Mouse (Mus musculus) liver, embryonic 12.5 days (tissue): Measurements from ENCODE around the gene Ap5z1. TPM values are rescaled to one million over a fixed set of nuclear protein-coding genes. Genes with fewer than 3 reads are reported as not detected.
A peak's percentile ranks its signal among the peaks of the same experiment; 100 is the strongest.

ENCODE experiments used
- ATAC-seq: fragments of 200-750 bp; cut with Nextera tagmentation; 2 replicates; pipeline ENCODE4 v1.8.0; 2017; ENCODE audit warnings: moderate number of reproducible peaks, mild to moderate bottlenecking, moderate library complexity
- H3K27ac ChIP-seq: fragments of 300-500 bp; sonication (generic); 2 replicates; pipeline ENCODE4 v1.5.1; 2016; ENCODE audit warnings: mild to moderate bottlenecking
- H3K27me3 ChIP-seq: fragments of 300-500 bp; sonication (generic); replicated peaks from 2 replicates; pipeline ENCODE4 v1.6.1; 2016; ENCODE audit warnings: mild to moderate bottlenecking, moderate library complexity
- H3K36me3 ChIP-seq: fragments of 300-500 bp; sonication (generic); 2 replicates; pipeline ENCODE4 v1.6.1; 2016; ENCODE audit warnings: mild to moderate bottlenecking, moderate library complexity
- H3K4me1 ChIP-seq: fragments of 300-500 bp; sonication (generic); 2 replicates; pipeline ENCODE4 v1.6.1; 2016
- H3K4me2 ChIP-seq: fragments of 300-500 bp; sonication (generic); 2 replicates; pipeline ENCODE4 v1.6.1; 2016; ENCODE audit warnings: mild to moderate bottlenecking, moderate library complexity
- H3K4me3 ChIP-seq: fragments of 300-500 bp; sonication (generic); 2 replicates; pipeline ENCODE4 v1.5.1; 2016; ENCODE audit warnings: mild to moderate bottlenecking, moderate library complexity
- H3K9ac ChIP-seq: fragments of 300-500 bp; sonication (generic); 2 replicates; pipeline ENCODE4 v1.6.1; 2016; ENCODE audit warnings: mild to moderate bottlenecking, moderate library complexity
- H3K9me3 ChIP-seq: fragments of 300-500 bp; sonication (generic); replicated peaks from 2 replicates; pipeline ENCODE4 v1.6.1; 2016; ENCODE audit warnings: mild to moderate bottlenecking, moderate library complexity
- WGBS: fragments of 180-500 bp; shearing (Covaris S2); methylation state at CpG from one replicate; pipeline ENCODE4 v1.1.7; 2016; ENCODE audit not compliant: insufficient replicate concordance; 5-methylcytosine and 5-hydroxymethylcytosine counted together
- polyA plus RNA-seq: library from polyadenylated mRNA; unstranded; fragments of >200 nt; fragmentation: Nextera tagmentation; extraction: Ambion mirVana; gene quantifications from 2 replicates; pipeline ENCODE4 v1.2.1, GENCODE M21; 2016

Gene Ap5z1
- polyA plus RNA-seq, 1 experiment from 2014 or later, result 7.4 TPM

GRCm38 (mm10) chr5:142441332-142442044 lies 22.3 kb upstream of the Ap5z1 start:
- Histone ChIP-seq H3K27ac (peak overlapping the region; percentile 93), H3K4me3 (peak overlapping the region; percentile 60), H3K9me3 (no peaks in the 10 kb centered on the region), H3K9ac (peak overlapping the region; percentile 74), H3K36me3 (peaks cover 13% of the 10 kb centered on the region), H3K27me3 (no peaks in the 10 kb centered on the region), H3K4me2 (peak overlapping the region; percentile 87), H3K4me1 (peaks cover 77% of the 10 kb centered on the region)
- 44% methylated on average over 22 of the region's 22 CpGs for WGBS
- ATAC-seq, result no peak

DNA sequence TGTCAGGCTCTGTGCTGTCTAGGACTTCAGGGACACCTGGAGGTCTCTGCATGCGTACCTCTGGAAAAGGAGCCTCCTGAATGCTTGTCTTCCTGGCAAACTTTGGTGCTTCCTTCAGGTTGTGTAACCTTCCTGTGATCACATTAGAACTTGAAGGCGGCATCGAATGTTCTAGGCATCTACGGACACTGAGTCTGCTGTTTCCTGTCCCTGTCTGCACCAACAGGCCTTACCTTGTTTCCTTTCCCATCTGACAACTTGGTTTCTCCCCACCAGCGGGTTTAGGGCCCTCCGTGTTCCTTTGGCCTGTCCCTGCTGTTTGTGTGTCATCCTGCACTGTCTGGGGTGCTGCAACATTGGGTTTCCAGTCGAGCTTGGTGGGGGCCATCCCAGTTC lies 21.7 kb upstream of the Ap5z1 start:
- no peak for ATAC-seq

GRCm38 (mm10) chr5:142443514-142443913 lies 20.2 kb upstream of the Ap5z1 start:
- Histone ChIP-seq H3K27ac (peak overlapping the region; percentile 10; the same call in 1 of the 2 replicates), H3K36me3 (0 out of 2 replicates have a peak, but pooled peaks cover under 1% of the 10 kb centered on the region), H3K4me1 (peaks cover 87% of the 10 kb centered on the region), H3K9me3 (no peaks in the 10 kb centered on the region), H3K9ac (no peak overlapping the region), H3K4me3 (no peak overlapping the region), H3K27me3 (no peaks in the 10 kb centered on the region), H3K4me2 (no peak overlapping the region)
- no peak for ATAC-seq
- WGBS, result 68% methylated on average over 15 of the region's 15 CpGs

More for the DNA sequence above, 21.7 kb upstream of the Ap5z1 start:
- 81% methylated on average over 7 of the region's 7 CpGs for WGBS
- H3K9ac ChIP-seq, result no peak overlapping the region
- H3K36me3 ChIP-seq, result peaks cover 10% of the 10 kb centered on the region
- 0 out of 2 replicates have a peak overlapping the region, but pooled peaks have one; percentile 60 for H3K4me3 ChIP-seq
- peak overlapping the region; percentile 87 for H3K4me2 ChIP-seq
- H3K4me1 ChIP-seq, result peaks cover 77% of the 10 kb centered on the region
- H3K27ac ChIP-seq, result peak overlapping the region; percentile 93
- no peaks in the 10 kb centered on the region for H3K27me3 ChIP-seq
- H3K9me3 ChIP-seq, result no peaks in the 10 kb centered on the region

GRCm38 (mm10) chr5:142443994-142444393 lies 19.8 kb upstream of the Ap5z1 start:
- H3K4me2 ChIP-seq, result peak overlapping the region; percentile 52; the same call in 1 of the 2 replicates
- no peak for ATAC-seq
- H3K36me3 ChIP-seq, result peaks cover 5% of the 10 kb centered on the region
- H3K9me3 ChIP-seq, result no peaks in the 10 kb centered on the region
- no peaks in the 10 kb centered on the region for H3K27me3 ChIP-seq
- H3K9ac ChIP-seq, result peak overlapping the region; percentile 57; the same call in 1 of the 2 replicates
- H3K27ac ChIP-seq, result peak overlapping the region; percentile 82; the same call in 1 of the 2 replicates
- H3K4me3 ChIP-seq, result no peak overlapping the region
- 76% methylated on average over 14 of the region's 14 CpGs for WGBS
- H3K4me1 ChIP-seq, result peaks cover 84% of the 10 kb centered on the region

DNA sequence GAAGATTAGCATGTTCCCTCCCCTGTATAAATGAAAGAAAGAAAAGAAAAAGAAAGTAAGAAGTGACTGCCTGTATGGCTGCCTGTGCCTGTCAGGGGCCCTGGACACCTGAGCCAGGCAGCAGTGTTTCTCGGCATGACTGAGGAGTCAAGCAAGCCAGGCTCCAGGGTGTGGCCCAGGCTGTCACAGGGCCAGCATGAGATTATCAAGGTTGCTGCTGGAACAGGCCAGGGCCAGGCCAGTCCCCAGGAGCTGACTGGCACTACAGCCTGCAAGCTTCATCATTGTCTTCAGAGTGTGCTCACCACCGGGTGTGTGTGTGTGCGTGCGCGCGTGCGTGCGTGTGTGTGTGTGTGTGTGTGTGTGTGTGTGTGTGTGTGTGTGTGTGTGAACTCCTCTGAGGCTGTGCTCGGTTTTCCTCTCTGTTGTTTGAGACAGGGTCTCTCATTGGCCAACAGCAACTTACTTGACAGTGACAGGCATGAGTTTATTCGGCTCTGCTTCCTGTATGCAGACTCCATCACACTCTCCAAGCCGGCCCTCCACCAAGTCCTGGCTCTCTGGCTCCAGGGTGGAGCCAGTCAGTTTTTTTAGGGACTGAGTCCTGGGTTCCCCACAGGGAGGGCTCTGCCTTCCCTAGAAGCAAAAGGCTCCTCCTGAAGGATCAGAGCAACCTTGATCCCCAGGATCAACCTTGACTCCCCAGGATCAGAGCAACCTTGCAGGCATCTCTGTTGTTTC lies 18.8 kb upstream of the Ap5z1 start:
- peaks cover 74% of the 10 kb centered on the region for H3K4me1 ChIP-seq
- peak; percentile 80 for ATAC-seq
- H3K9ac ChIP-seq, result peak overlapping the region; percentile 57

DNA sequence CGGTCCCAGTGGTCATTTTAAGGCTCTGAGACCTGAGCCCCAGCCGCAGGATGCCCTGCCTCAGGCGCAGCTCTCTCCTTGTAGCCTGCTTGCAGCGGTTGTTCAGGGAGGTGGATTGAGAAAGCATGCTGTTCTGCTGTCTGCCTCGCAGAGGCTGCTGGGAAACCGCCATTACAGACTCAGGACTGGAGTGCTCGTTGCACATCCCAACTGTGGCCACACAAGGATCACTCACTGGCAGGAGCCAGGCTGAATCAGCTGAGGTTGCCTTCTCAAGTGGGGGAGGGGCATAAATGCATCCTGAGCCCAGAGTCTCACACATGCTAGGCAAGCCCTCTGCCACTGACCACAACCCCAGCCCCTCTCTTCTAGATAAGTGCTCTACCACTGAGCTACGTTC lies 18.0 kb upstream of the Ap5z1 start:
- Histone ChIP-seq H3K9ac (peak overlapping the region; percentile 7; the same call in 1 of the 2 replicates), H3K4me2 (no peak overlapping the region), H3K27me3 (no peaks in the 10 kb centered on the region), H3K4me3 (no peak overlapping the region), H3K36me3 (peaks cover 22% of the 10 kb centered on the region), H3K27ac (peak overlapping the region; percentile 82; the same call in 1 of the 2 replicates), H3K4me1 (peaks cover 71% of the 10 kb centered on the region), H3K9me3 (no peaks in the 10 kb centered on the region)
- ATAC-seq, result no peak
- 45% methylated on average over 8 of the region's 8 CpGs for WGBS

More for the DNA sequence above, 18.8 kb upstream of the Ap5z1 start:
- WGBS, result 50% methylated on average over 11 of the region's 11 CpGs
- H3K9me3 ChIP-seq, result no peaks in the 10 kb centered on the region
- no peaks in the 10 kb centered on the region for H3K27me3 ChIP-seq
- H3K36me3 ChIP-seq, result peaks cover 15% of the 10 kb centered on the region
- H3K4me3 ChIP-seq, result no peak overlapping the region
- peak overlapping the region; percentile 82 for H3K27ac ChIP-seq
- peak overlapping the region; percentile 52 for H3K4me2 ChIP-seq

DNA sequence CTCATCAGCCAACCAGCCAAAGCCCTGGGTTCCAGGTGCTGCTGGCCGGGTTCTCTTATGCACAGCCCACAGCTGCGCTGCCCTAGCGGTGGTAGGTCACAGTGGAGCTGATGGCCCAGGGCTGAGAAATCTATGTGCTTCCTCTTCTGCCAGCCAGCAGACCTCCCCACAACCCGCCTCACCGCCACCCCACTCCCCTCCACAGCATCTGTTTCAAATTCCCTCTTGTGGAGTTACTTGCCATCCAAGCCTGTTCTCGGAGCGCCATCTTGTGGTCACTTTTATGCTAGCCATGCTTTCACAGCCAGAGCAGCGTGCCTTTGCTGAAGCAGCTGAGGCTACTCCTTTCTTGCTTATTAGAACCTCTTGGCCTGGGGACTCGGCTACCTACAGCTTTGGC lies 15.7 kb upstream of the Ap5z1 start:
- 9% methylated on average over 9 of the region's 9 CpGs for WGBS
- Histone ChIP-seq H3K4me1 (peaks cover 58% of the 10 kb centered on the region), H3K27ac (no peak overlapping the region), H3K4me2 (peak overlapping the region; percentile 33; the same call in 1 of the 2 replicates), H3K4me3 (no peak overlapping the region), H3K36me3 (peaks cover 39% of the 10 kb centered on the region), H3K27me3 (no peaks in the 10 kb centered on the region), H3K9ac (no peak overlapping the region), H3K9me3 (no peaks in the 10 kb centered on the region)
- ATAC-seq, result 0 out of 2 replicates have a peak, but pooled peaks have one; percentile 1

- Histone ChIP-seq H3K4me3 (no peak overlapping the region), H3K4me1 (peaks cover 52% of the 10 kb centered on the region), H3K9ac (no peak overlapping the region), H3K36me3 (peaks cover 45% of the 10 kb centered on the region), H3K27ac (no peak overlapping the region), H3K9me3 (no peaks in the 10 kb centered on the region), H3K4me2 (no peak overlapping the region), H3K27me3 (no peaks in the 10 kb centered on the region)
- ATAC-seq, result no peak
- 67% methylated on average over 12 of the region's 12 CpGs for WGBS
Observed at GRCm38 (mm10) chr5:142448623-142449022, 15.1 kb upstream of the Ap5z1 start.

DNA sequence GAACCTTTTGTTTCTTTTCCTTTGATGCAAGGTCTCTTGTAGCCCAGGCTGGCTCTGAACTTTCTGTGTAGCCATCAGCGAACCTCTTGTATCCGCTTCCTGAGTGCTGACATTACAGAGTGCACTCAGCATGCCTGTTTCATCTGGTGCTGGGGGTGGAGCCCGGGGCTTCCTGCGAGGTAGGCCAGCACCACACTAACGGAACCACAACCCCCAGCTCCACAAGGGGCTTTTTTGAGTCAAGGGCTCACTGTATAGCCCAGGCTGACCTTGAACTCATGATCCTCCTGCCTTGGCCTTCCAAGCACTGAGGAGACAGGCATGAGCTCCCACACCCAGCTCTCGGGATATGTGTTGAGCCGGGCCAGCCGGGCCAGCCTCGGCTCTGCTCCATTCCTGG lies 12.9 kb upstream of the Ap5z1 start:
- Histone ChIP-seq H3K9me3 (no peaks in the 10 kb centered on the region), H3K27me3 (no peaks in the 10 kb centered on the region), H3K4me3 (no peak overlapping the region), H3K36me3 (peaks cover 67% of the 10 kb centered on the region), H3K4me2 (no peak overlapping the region), H3K9ac (no peak overlapping the region), H3K27ac (peak overlapping the region; percentile 27; the same call in 1 of the 2 replicates), H3K4me1 (peaks cover 30% of the 10 kb centered on the region)
- 91% methylated on average over 9 of the region's 9 CpGs for WGBS
- ATAC-seq, result no peak

DNA sequence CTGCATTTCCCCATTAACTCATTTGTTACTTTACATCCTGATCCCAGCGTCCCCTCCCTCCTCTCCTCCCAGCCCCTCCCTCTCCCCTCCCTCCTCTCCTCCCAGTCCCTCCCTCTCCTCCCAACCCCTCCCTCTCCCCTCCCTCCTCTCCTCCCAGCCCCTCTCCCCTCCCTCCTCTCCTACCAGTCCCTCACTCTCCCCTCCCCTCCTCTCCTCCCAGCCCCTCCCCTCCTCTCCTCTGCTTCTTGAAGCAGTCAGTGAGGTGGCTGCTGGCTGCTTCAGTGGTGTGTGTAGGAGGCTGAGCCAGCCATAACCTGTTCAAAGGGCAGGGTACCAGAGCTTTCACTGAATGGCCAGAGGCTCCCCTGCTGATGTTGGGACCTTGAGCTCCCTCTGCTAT lies 12.0 kb upstream of the Ap5z1 start:
- H3K4me1 ChIP-seq, result peaks cover 32% of the 10 kb centered on the region
- no peak overlapping the region for H3K4me3 ChIP-seq
- WGBS, result 33% methylated on average over 1 of the region's 1 CpGs
- 0 out of 2 replicates have a peak overlapping the region, but pooled peaks have one; percentile 27 for H3K27ac ChIP-seq
- peak; percentile 57; the same call in 1 of the 2 replicates for ATAC-seq
- no peaks in the 10 kb centered on the region for H3K9me3 ChIP-seq
- peaks cover 76% of the 10 kb centered on the region for H3K36me3 ChIP-seq
- H3K27me3 ChIP-seq, result no peaks in the 10 kb centered on the region
- no peak overlapping the region for H3K4me2 ChIP-seq
- H3K9ac ChIP-seq, result no peak overlapping the region

DNA sequence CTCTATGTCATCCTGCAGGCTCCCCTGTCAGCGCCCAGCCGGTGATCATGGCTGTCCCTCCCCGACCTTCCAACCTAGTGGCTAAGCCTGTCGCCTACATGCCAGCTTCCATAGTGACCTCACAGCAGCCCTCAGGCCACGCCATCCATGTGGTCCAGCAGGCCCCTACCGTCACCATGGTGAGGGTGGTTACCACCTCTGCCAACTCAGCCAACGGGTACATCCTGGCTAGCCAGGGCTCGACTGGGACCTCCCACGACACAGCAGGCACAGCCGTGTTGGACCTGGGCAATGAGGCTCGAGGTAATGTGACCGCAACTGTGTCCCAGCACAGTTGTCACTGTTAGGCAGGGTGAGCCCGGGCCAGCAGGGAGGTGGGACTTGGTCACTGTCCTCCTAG lies 10.0 kb upstream of the Ap5z1 start:
- H3K36me3 ChIP-seq, result peaks cover 93% of the 10 kb centered on the region
- no peaks in the 10 kb centered on the region for H3K9me3 ChIP-seq
- H3K4me2 ChIP-seq, result no peak overlapping the region
- WGBS, result 91% methylated on average over 13 of the region's 13 CpGs
- ATAC-seq, result no peak
- H3K4me1 ChIP-seq, result peaks cover 35% of the 10 kb centered on the region
- no peak overlapping the region for H3K4me3 ChIP-seq
- H3K27me3 ChIP-seq, result no peaks in the 10 kb centered on the region
- H3K27ac ChIP-seq, result no peak overlapping the region
- H3K9ac ChIP-seq, result no peak overlapping the region

DNA sequence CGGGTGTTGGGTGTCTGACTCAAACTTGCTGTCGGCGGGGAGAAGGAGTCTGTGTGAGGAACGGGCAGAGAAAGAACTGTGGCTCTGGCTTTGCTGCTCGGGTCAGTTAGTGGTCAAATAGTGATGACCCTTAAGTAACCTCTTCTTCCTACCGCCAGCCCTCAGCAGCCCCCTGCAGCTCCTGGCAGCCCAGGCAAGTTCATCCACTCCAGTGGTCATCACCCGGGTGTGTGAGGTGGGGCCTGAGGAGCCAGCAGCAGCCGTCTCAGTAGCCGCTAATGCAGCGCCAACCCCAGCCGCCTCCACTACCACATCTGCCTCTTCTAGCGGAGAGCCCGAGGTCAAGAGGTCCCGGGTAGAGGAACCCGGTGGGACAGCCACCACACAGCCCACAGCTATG lies 7.4 kb upstream of the Ap5z1 start:
- WGBS, result 73% methylated on average over 15 of the region's 15 CpGs
- ATAC-seq, result no peak
- Histone ChIP-seq H3K27ac (no peak overlapping the region), H3K4me2 (no peak overlapping the region), H3K27me3 (no peaks in the 10 kb centered on the region), H3K36me3 (peaks cover 80% of the 10 kb centered on the region), H3K9ac (no peak overlapping the region), H3K4me1 (peaks cover 38% of the 10 kb centered on the region), H3K4me3 (no peak overlapping the region), H3K9me3 (no peaks in the 10 kb centered on the region)
